In genomic region chr15:79192885-79193845, GRCm38 (mm10) we compare ENCODE assay signal across 8 mouse cellular contexts. TPM values are rescaled to one million over a fixed set of nuclear protein-coding genes. Genes with fewer than 3 reads are reported as not detected.
A peak's percentile ranks its signal among the peaks of the same experiment; 100 is the strongest.
DNase-seq lines count a peak whose midpoint lies in the region; ATAC-seq and TF ChIP-seq lines count a peak whose summit lies in the region.

No protein-coding gene starts in this region.

- peak overlapping the region; percentile 87 for H3K27ac ChIP-seq in layer of hippocampus, adult 2 months
- peak overlapping the region; percentile 81 for H3K27ac ChIP-seq in stomach, embryonic 15.5 days

- peak overlapping the region; percentile 9; the same call in 1 of the 2 replicates for H3K4me3 ChIP-seq in layer of hippocampus, adult 2 months
- no peak overlapping the region for H3K4me3 ChIP-seq in stomach, embryonic 15.5 days (replicated peaks)

- no peaks in the 10 kb centered on the region for H3K9me3 ChIP-seq in stomach, embryonic 15.5 days

- no peaks in the 10 kb centered on the region for H3K27me3 ChIP-seq in stomach, embryonic 15.5 days (replicated peaks)

- H3K4me2 ChIP-seq in stomach, embryonic 15.5 days, result 0 out of 2 replicates have a peak overlapping the region, but pooled peaks have one; percentile 21

- TF ChIP-seq CTCF in layer of hippocampus, adult 2 months (conservative IDR thresholded peaks at IDR 0.05), result no peak

- WGBS in stomach, embryonic 15.5 days, result 43% methylated on average over 27 of the region's 27 CpGs

- 0 out of 2 replicates have a peak, but pooled peaks cover 12% of the 10 kb centered on the region for H3K4me1 ChIP-seq in stomach, embryonic 15.5 days

- no peak overlapping the region for H3K9ac ChIP-seq in stomach, embryonic 15.5 days

- ATAC-seq in stomach, embryonic 15.5 days (ENCODE audit: insufficient read depth, low FRiP score, low read depth), result peak; percentile 59

- DNase-seq in cerebellum, postnatal 10 days, result peak; percentile 62 to 63
- DNase-seq in cerebellum, postnatal 36 days, result no peak
- peak; percentile 61 for DNase-seq in ZHBTc4 (ENCODE audit: low read depth, low spot score)
- peak; percentile 23 for DNase-seq in forelimb bud, embryonic 11.5 days (ENCODE audit: low read depth, low spot score)
- peak; percentile 47 to 60 for DNase-seq in layer of hippocampus, adult 2 months (ENCODE audit: low spot score in 2 of 2)
- DNase-seq in lung, postnatal 25 days (ENCODE audit: low spot score), result peak; percentile 55
- no peak for DNase-seq in spleen, adult 12 weeks (ENCODE audit: low spot score)

- H3K36me3 ChIP-seq in stomach, embryonic 15.5 days, result no peaks in the 10 kb centered on the region

RNA-seq across cellular contexts. Expression of gene Sox10, which starts 28.1 kb away (rescaled TPM):
- 10 to 100 TPM; 27.7 to 30.4 TPM for total RNA-seq in layer of hippocampus, adult 2 months (2021)
- 9.1 and 9.7 TPM in 2 replicates for polyA plus RNA-seq in stomach, embryonic 15.5 days (2015; fragmentation: Nextera tagmentation; extraction: Ambion mirVana)

RNA-seq across cellular contexts. Expression of gene Pick1, which starts 35.8 kb away (rescaled TPM):
- total RNA-seq in layer of hippocampus, adult 2 months (2021), result 10 to 100 TPM; 46.1 to 49.7 TPM
- polyA plus RNA-seq in stomach, embryonic 15.5 days (2015; fragmentation: Nextera tagmentation; extraction: Ambion mirVana), result 47.6 and 51.4 TPM in 2 replicates

RNA-seq across cellular contexts. Expression of gene Gm49486, which starts 36.0 kb away (rescaled TPM):
- under 1 TPM; 0.31 to 0.49 TPM for total RNA-seq in layer of hippocampus, adult 2 months (2021)
- 0.61 and 0.65 TPM in 2 replicates for polyA plus RNA-seq in stomach, embryonic 15.5 days (2015; fragmentation: Nextera tagmentation; extraction: Ambion mirVana)

RNA-seq across cellular contexts. Expression of gene 1700088E04Rik, which starts 52.1 kb away (rescaled TPM):
- 10 to 100 TPM in 1 of 2 experiments, 1 to 10 TPM in 1; 8.8 to 10.3 TPM for total RNA-seq in layer of hippocampus, adult 2 months (2021)
- polyA plus RNA-seq in stomach, embryonic 15.5 days (2015; fragmentation: Nextera tagmentation; extraction: Ambion mirVana), result 6.7 and 6.9 TPM in 2 replicates

RNA-seq across cellular contexts. Expression of gene Polr2f, which starts 52.4 kb away (rescaled TPM):
- total RNA-seq in layer of hippocampus, adult 2 months (2021), result 100 to 1,000 TPM in 1 of 2 experiments, 10 to 100 TPM in 1; 97.9 to 103 TPM
- 308 and 336 TPM in 2 replicates for polyA plus RNA-seq in stomach, embryonic 15.5 days (2015; fragmentation: Nextera tagmentation; extraction: Ambion mirVana)

Comparison
In these comparisons a context has a peak if more than half of its experiments do, and no peak if none do; other contexts are left out.
1. DNase-seq: peak in cerebellum, postnatal 10 days (2 of 2), ZHBTc4 (single experiment), forelimb bud, embryonic 11.5 days (single experiment), layer of hippocampus, adult 2 months (2 of 2) and lung, postnatal 25 days (single experiment); none in cerebellum, postnatal 36 days (0 of 2) and spleen, adult 12 weeks (single experiment).